Mouse (Mus musculus): ENCODE measurements at regions not wholly inside any gene's neighbourhood (a gene's known extent, or its start where the extent isn't known, plus 50 kb on each side); places are given as distances from the start of the nearest gene placed in this dataset.

DNA sequence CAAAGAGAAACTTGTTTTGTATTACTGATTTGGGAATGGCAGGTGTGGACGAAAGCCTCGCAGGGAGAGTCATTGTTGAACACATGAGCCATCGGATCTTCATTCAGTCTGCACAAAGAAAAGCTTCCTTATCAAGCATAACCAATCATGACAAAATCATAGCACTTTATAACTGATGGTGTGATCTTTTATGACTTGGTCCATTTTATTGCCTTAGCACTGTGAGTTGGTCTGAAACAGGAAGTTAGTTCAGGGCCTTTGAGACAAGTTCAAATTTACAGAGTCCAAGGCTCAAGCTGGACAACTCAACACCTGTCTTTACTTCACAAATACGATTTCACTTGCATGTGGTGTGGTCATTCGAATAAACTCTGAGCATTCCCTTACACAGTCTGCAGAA lies 68.8 kb upstream of the Pax8 start:
- no peak for TF ChIP-seq POLR2A (IDR thresholded peaks at IDR 0.05; ENCODE audit: borderline replicate concordance, extremely low read depth, insufficient read depth, insufficient read length, poor library complexity, severe bottlenecking)
- TF ChIP-seq CTCF (IDR thresholded peaks at IDR 0.05; ENCODE audit: borderline replicate concordance, extremely low read depth, insufficient read depth, insufficient read length) = no peak
- DNase-seq (ENCODE audit: low read depth) = no peak

DNA sequence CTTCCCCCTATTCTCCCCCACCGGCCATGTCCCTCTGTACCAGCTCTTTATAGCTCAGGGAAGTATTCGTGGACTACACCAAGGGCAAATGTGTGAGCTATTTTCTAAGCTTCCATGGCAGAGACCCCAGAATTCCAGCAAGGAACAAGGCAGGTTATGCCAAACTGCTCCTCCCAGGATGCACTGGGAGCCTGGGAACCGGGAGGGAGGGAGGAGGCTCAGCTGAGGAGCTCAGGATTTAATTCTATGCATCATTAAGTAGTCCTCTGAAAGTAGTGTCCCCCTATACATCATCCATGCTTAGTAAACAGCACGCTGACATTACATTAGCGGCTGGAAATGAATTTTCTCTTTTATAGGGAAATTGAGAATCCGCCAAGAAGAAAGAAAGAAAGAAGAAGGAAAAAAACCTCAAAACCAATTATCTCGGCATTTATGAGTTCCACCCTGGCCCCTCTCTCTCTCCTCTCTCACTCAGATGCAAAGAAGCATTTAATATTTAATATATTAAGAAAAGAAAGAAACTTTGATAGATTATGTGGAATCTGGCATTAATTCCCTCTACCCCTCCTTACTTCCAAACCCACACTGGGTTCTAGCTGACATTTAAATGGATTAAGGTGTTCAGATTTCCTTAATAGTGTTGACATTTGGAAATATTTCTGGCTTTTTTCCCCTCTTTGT lies 63.6 kb upstream of the Pax8 start:
- peak; percentile 76 for DNase-seq (ENCODE audit: low read depth)
- TF ChIP-seq POLR2A (IDR thresholded peaks at IDR 0.05; ENCODE audit: borderline replicate concordance, extremely low read depth, insufficient read depth, insufficient read length, poor library complexity, severe bottlenecking) (no peak), CTCF (IDR thresholded peaks at IDR 0.05; ENCODE audit: borderline replicate concordance, extremely low read depth, insufficient read depth, insufficient read length) (no peak)

DNA sequence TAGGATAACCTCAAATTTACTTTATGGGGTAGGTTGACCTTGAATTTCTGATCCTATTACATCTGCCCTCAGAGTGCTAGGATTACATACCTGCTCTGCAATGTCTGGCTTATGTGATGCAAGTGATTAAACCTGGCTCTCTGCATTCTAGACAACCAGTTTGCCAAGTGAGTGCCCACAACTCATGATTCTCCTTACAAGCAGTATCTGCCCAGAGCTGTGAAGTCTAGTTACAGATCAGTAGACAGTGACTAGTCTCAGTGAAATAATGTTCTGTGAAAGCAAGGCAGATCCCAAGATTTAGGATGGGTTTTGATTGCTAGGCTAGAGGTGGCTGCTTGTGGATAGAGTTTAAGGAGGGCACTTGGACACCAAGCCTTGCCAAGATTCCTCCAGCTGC lies 61.9 kb upstream of the Pax8 start:
- TF ChIP-seq CTCF (IDR thresholded peaks at IDR 0.05; ENCODE audit: borderline replicate concordance, extremely low read depth, insufficient read depth, insufficient read length) = no peak
- DNase-seq (ENCODE audit: low read depth) = no peak
